Mouse (Mus musculus) layer of hippocampus, adult 9-10 months (tissue): Measurements from ENCODE around the gene Gm3115.
"Not testable (repeated sequence)": the region's sequence is repeated elsewhere in the genome, so short reads cannot be mapped to it uniquely, and the experiment has no call there.

Experiments used
- DNase-seq: peaks from one replicate; pipeline ENCODE4 v3.0.0; 2022; ENCODE audit warnings: low spot score

Gene Gm3115

GRCm38 (mm10) chr14:4083820-4084219 is at the start of gene Gm3115:
TSS of gene Gm3115 (plus strand) at chr14:4084120.
- DNase-seq, result not testable (repeated sequence)

- not testable (repeated sequence) for DNase-seq
Observed at GRCm38 (mm10) chr14:4110426-4110825, 26.5 kb downstream of the Gm3115 start, which contains the start of gene Gm8108. TSS of gene Gm8108 (plus strand) at chr14:4110526.

DNA sequence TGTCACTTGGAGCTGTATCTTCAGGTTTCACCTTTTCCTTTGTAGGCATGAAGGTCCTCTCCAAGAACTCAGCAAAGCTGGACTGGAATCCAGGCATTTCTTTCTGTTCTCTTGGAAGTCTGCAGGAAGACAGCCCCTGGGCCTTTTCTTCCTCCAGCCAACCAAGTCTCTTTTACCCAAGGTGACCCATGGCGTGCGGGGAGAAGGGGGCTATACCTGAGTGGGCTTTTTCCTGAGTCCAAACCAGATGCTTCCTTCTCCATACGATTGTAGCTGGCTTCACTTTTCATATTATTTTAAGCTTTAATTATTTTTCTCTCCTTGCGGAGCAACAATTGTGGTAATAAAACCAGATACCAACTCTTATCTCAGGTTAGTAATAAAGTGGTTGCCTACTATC is 57.7 kb downstream of the Gm3115 start:
- DNase-seq, result not testable (repeated sequence)
